Mouse (Mus musculus) neural tube, embryonic 15.5 days (tissue): ENCODE results near the gene H3f3b. TPM values are rescaled to one million over a fixed set of nuclear protein-coding genes. Genes with fewer than 3 reads are reported as not detected.
A peak's percentile ranks its signal among the peaks of the same experiment; 100 is the strongest.

Experiments used
- ATAC-seq: fragments of 200-750 bp; cut with Nextera tagmentation; 2 replicates; pipeline ENCODE4 v1.8.0; 2017; ENCODE audit warnings: mild to moderate bottlenecking, moderate TSS enrichment, moderate library complexity; ENCODE audit not compliant: low FRiP score
- H3K27ac ChIP-seq: fragments of 300-500 bp; sonication (generic); replicated peaks from 2 replicates; pipeline ENCODE4 v1.5.1; 2015; ENCODE audit warnings: mild to moderate bottlenecking, inconsistent platforms
- H3K27me3 ChIP-seq: fragments of 300-500 bp; sonication (generic); replicated peaks from 2 replicates; pipeline ENCODE4 v1.6.1; 2015; ENCODE audit warnings: inconsistent platforms
- H3K36me3 ChIP-seq: fragments of 300-500 bp; sonication (generic); 2 replicates; pipeline ENCODE4 v1.6.1; 2015; ENCODE audit warnings: inconsistent platforms
- H3K4me1 ChIP-seq: fragments of 300-500 bp; sonication (generic); 2 replicates; pipeline ENCODE4 v1.6.1; 2015; ENCODE audit warnings: inconsistent platforms
- H3K4me2 ChIP-seq: fragments of 300-500 bp; sonication (generic); 2 replicates; pipeline ENCODE4 v1.6.1; 2015; ENCODE audit warnings: inconsistent platforms, mild to moderate bottlenecking, moderate library complexity
- H3K4me3 ChIP-seq: fragments of 300-500 bp; sonication (generic); replicated peaks from 2 replicates; pipeline ENCODE4 v1.5.1; 2015; ENCODE audit warnings: mild to moderate bottlenecking, inconsistent platforms
- H3K9ac ChIP-seq: fragments of 300-500 bp; sonication (generic); replicated peaks from 2 replicates; pipeline ENCODE4 v1.6.1; 2015; ENCODE audit warnings: mild to moderate bottlenecking, inconsistent platforms
- H3K9me3 ChIP-seq: fragments of 300-500 bp; sonication (generic); replicated peaks from 2 replicates; pipeline ENCODE4 v1.6.1; 2016; ENCODE audit warnings: inconsistent platforms
- WGBS: fragments of 180-500 bp; shearing (Covaris S2); methylation state at CpG from one replicate; pipeline ENCODE4 v1.1.7; 2015; ENCODE audit warnings: mixed read lengths; 5-methylcytosine and 5-hydroxymethylcytosine counted together
- polyA plus RNA-seq: library from polyadenylated mRNA; unstranded; fragments of >200 nt; fragmentation: Nextera tagmentation; extraction: Ambion mirVana; gene quantifications from 2 replicates; pipeline ENCODE4 v1.2.1, GENCODE M21; 2015

The H3f3b gene
- polyA plus RNA-seq, 1 experiment from 2014 or later = 1,502 TPM

DNA sequence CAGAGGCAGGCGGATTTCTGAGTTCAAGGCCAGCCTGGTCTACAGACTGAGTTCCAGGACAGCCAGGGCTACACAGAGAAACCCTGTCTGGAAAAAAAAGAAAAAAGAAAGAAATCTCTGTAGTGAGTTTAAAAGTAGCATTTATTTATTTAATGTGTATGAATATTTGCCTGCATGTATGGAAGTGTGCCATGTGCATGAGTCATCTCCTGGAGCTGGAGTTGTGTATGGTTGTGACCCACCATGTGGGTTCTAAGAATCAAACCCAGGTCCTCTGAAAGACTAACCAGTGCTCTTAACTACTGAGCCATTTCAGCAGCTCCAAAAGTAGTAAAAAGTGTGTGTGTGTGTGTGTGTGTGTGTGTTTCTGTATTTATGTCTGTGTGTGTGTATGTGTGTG is 15.5 kb upstream of the H3f3b start:
- ATAC-seq = no peak
- Histone ChIP-seq H3K4me3 (no peak overlapping the region), H3K4me2 (no peak overlapping the region), H3K9ac (no peak overlapping the region), H3K4me1 (no peaks in the 10 kb centered on the region), H3K27me3 (no peaks in the 10 kb centered on the region), H3K36me3 (peaks cover 47% of the 10 kb centered on the region), H3K9me3 (no peaks in the 10 kb centered on the region), H3K27ac (no peak overlapping the region)
- WGBS = 100% methylated on average over 1 of the region's 1 CpGs

DNA sequence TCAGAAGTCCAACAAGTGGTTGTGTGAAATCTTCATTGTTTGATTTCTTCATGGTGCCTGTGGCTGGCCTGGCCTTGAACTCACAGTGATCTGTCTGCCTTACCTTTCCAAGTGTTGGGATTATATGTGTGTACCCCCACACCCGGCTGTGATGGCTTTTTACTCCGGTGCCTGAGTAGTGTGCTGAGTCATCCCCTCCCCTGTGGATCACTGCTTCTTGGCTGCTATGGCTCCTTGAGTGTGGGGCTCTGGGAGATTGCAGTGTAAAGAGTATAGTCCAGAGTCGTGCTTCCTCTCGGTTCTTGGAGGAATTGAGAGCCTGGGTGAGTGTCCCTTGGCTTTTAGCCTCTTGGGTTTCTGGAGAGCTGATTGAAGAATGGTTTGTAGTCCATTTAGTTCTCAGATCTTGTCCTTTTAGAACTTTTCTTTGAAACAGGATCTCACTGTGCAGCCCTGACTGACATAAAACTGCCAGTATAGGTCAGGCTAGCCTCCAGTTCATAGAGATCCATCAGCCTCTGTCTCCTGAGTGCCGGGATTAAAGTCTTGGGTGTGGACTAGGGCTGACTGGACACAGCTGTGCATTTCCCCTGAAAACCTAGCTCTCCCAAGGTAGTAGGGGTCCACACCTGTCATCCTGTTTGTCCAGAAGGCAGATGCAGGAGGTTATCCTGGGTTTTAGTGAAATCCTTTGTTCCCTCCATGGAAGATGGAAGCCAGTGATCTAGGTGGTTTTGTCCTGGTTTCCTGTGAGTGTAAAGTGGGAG is 14.8 kb upstream of the H3f3b start:
- H3K27ac ChIP-seq = no peak overlapping the region
- H3K27me3 ChIP-seq = no peaks in the 10 kb centered on the region
- no peak overlapping the region for H3K4me2 ChIP-seq
- ATAC-seq = no peak
- H3K9ac ChIP-seq = no peak overlapping the region
- H3K36me3 ChIP-seq = peaks cover 41% of the 10 kb centered on the region
- no peaks in the 10 kb centered on the region for H3K9me3 ChIP-seq
- no peak overlapping the region for H3K4me3 ChIP-seq
- no peaks in the 10 kb centered on the region for H3K4me1 ChIP-seq
- WGBS = 94% methylated on average over 5 of the region's 5 CpGs

DNA sequence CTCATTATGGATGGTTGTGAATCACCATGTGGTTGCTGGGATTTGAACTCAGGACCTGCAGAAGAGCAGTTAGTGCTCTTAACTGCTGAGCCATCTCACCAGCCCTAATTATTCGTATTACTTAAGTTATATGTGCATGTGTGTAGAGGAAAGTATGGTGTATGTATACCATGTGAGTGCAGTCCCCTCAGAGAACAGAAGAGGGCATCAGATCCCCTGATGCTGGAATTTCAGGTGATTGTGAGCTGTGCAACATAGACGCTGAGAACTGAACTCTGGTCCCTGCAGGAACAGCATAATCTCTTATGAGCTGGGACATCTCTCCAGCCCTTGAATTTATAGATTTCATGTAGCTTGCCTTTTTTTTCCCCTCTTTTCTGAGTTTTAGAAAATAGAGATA is 14.1 kb upstream of the H3f3b start:
- Histone ChIP-seq H3K4me1 (no peaks in the 10 kb centered on the region), H3K4me2 (no peak overlapping the region), H3K27me3 (no peaks in the 10 kb centered on the region), H3K36me3 (peaks cover 34% of the 10 kb centered on the region), H3K4me3 (no peak overlapping the region), H3K27ac (no peak overlapping the region), H3K9ac (no peak overlapping the region), H3K9me3 (no peaks in the 10 kb centered on the region)
- no peak for ATAC-seq
- WGBS = 95% methylated on average over 2 of the region's 2 CpGs

DNA sequence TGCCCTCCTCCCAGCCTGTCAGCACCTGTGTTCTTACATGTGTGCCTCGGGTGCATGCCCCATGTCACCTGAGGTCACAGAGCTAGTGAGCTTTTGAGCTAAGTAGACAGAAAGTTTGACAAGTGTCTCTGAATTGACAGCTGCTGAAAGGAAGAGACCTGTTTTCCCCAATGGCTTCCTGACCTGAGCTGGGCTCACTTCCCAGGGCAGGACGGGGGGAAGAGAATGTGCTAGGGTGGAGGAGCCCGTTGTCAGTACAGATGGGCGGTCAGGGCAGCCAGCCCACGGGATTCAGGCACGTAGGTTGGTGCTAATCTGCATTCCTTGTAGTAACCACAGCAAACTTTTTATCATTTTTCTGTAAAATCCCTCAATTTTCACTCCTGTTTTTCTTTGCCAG is 12.8 kb upstream of the H3f3b start:
- no peak overlapping the region for H3K9ac ChIP-seq

DNA sequence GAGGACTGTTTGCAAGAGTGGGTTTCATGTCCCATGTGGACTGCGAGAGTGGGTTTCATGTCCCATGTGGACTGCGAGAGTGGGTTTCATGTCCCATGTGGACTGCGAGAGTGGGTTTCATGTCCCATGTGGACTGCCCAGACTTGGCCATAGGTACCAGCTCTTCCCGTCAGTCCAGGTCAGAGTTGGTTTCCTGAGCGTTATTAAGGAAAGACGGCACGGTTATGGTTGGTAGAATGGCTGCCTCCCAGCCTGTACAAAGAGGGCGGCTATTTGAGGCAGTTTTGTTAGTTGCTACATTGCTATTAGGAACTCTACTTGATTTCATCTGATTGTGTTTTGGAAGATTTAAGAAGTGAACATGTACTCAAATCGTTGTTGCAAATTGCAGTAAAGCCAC is 10.1 kb upstream of the H3f3b start:
- Histone ChIP-seq H3K27me3 (no peaks in the 10 kb centered on the region), H3K36me3 (peaks cover 23% of the 10 kb centered on the region), H3K4me2 (no peak overlapping the region), H3K9me3 (no peaks in the 10 kb centered on the region), H3K4me3 (no peak overlapping the region), H3K9ac (no peak overlapping the region), H3K27ac (no peak overlapping the region), H3K4me1 (peaks cover 7% of the 10 kb centered on the region)
- 95% methylated on average over 9 of the region's 9 CpGs for WGBS
- ATAC-seq = no peak

More for the DNA sequence above, 12.8 kb upstream of the H3f3b start:
- ATAC-seq = no peak
- H3K4me2 ChIP-seq = no peak overlapping the region
- no peak overlapping the region for H3K4me3 ChIP-seq
- 95% methylated on average over 6 of the region's 6 CpGs for WGBS
- H3K4me1 ChIP-seq = no peaks in the 10 kb centered on the region
- H3K9me3 ChIP-seq = no peaks in the 10 kb centered on the region
- no peak overlapping the region for H3K27ac ChIP-seq
- no peaks in the 10 kb centered on the region for H3K27me3 ChIP-seq
- H3K36me3 ChIP-seq = peaks cover 26% of the 10 kb centered on the region

DNA sequence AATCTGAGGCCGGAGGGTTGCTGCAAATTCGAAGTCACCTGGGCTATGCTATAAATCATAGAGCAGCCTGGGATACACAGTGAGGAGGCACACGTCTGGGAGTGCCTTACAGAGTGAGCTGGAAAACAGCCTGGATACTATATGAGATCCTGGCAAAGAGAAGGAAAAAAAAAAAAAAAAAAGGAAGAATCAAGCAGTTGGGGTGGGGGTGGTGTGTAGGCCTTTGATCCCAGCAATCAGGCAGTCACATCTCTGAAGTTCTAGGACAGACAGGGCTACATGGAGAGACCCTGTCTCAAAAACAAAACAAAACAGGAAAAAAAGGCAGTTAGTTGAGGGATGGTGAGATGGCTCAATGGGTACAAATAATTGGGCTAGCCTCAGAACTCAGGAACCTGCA is 8.9 kb upstream of the H3f3b start:
- 72% methylated on average over 3 of the region's 3 CpGs for WGBS
- Histone ChIP-seq H3K27ac (no peak overlapping the region), H3K4me2 (no peak overlapping the region), H3K36me3 (peaks cover 20% of the 10 kb centered on the region), H3K9me3 (no peaks in the 10 kb centered on the region), H3K4me1 (peaks cover 18% of the 10 kb centered on the region), H3K27me3 (no peaks in the 10 kb centered on the region), H3K9ac (no peak overlapping the region), H3K4me3 (no peak overlapping the region)
- ATAC-seq = no peak

DNA sequence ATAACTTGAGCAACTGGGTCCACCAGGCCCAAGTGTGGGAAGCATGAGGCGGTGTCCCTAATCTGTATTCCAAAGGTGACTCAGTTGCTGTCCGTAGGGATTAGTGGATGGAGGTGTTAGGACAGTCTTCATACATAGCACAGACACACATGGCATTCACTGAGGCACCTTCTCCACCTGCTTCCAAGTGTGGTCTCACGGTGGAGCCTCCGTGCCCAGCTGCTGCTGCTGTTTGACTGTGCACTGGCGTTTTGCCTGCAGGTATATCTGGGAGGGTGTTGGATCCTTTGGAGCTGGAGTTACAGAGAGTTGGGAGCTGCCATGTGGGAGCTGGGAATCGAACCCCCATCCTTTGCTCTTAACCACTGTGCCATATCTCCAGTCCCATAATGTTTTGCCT is 6.8 kb upstream of the H3f3b start:
- H3K36me3 ChIP-seq = peaks cover 11% of the 10 kb centered on the region
- ATAC-seq = no peak
- H3K4me1 ChIP-seq = peaks cover 30% of the 10 kb centered on the region
- no peak overlapping the region for H3K27ac ChIP-seq
- 98% methylated on average over 6 of the region's 6 CpGs for WGBS
- no peak overlapping the region for H3K4me2 ChIP-seq
- no peaks in the 10 kb centered on the region for H3K27me3 ChIP-seq
- H3K9me3 ChIP-seq = no peaks in the 10 kb centered on the region
- H3K9ac ChIP-seq = no peak overlapping the region
- no peak overlapping the region for H3K4me3 ChIP-seq

DNA sequence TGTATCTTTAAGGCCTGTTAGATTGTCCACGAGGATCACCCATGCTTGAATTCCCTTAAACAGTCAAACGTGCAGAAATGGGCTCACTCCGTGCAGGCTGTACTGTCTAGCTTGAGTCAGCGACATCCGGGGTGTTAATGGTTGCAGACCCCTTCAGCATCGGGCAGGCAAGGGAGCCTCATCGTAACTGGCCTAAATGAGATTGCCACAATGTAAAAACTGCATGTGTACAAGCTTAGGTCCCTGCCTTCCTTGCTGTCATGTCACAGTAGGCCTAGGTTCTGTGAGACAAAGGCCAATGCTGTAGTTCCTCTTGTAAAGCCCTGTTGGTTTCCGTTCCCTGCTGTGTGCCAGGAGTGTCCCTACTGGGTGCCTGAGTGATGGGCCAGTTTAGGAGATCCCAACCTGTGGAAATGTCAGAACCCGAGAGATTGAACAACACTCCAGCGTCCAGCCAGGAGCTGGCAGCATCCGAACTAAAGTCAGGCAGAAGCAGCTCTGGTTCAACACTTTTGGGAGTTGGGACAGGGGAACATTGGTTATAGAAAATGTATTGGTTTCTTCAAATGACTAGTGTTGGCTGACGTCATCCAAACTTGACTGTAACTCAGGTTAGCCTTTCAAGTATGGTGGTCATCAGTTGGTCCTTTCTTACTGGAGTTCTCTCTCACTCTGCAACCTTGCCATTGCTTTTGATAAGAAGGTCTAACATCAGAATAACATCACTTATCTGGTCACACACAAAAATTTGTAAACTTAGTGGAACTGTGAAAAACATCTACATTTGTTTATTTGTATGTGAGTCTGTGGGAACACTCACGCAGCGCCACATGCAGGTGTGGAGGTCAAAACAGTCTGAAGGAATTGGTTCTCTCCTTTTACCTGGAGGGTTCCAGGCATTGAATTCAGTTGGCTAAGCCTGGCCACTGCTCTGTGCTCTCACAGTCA is 3.4 kb upstream of the H3f3b start:
- Histone ChIP-seq H3K27ac (peak overlapping the region; percentile 100), H3K4me2 (peak overlapping the region; percentile 76), H3K9me3 (no peaks in the 10 kb centered on the region), H3K27me3 (no peaks in the 10 kb centered on the region), H3K4me3 (peak overlapping the region; percentile 75), H3K36me3 (no peaks in the 10 kb centered on the region), H3K9ac (peak overlapping the region; percentile 89), H3K4me1 (peaks cover 35% of the 10 kb centered on the region)
- 27% methylated on average over 14 of the region's 14 CpGs for WGBS
- peak; percentile 43 for ATAC-seq

DNA sequence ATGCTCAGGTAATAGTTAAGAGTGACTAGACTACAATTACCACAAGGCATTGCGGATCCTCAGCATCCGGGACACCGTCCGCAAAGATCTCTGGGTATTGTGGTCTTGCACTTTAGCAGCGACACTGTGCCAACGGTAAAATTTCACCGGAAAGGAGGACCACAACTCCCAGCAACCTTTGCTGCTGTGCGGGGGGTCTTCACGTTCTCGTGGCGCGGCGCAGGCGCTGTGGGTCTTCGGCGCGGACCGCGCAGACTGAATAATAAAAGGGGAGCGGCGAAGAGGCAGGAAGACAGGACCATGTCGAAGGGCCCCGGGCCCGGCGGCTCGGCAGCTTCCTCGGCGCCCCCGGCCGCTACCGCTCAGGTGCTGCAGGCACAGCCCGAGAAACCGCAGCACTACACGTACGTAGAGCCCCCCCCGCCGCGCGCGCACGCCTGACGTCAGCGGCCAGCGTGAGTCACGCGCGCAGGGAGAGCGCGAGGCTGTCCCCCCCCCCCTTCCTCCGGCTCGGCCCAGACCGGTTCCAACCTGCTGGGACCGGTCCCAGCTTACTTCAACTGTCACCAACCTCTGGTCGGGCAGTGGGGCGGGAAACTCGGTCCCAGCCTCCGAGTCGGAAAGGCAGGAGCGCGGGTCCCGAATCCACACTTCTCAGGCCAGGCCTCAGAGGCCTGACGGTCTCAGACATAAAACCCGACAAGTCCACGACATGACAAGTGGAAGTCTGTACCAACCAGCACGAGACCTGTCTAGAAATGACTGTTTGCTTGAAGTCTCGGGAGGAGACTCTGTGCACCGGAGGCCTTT is 2.5 kb upstream of the H3f3b start, which contains the start of gene Unk:
TSS of gene Unk (plus strand) at position 235 of the 810 bp plus-strand sequence.
- Histone ChIP-seq H3K27ac (peak within 1 kb of the TSS; percentile 100), H3K9me3 (no peaks in the 10 kb centered on the region), H3K9ac (peak within 1 kb of the TSS; percentile 89), H3K4me1 (peaks cover 35% of the 10 kb centered on the region), H3K4me2 (peak within 1 kb of the TSS; percentile 76), H3K4me3 (peak within 1 kb of the TSS; percentile 75), H3K36me3 (no peaks in the 10 kb centered on the region), H3K27me3 (no peaks in the 10 kb centered on the region)
- WGBS = under 1% methylated on average over 64 of the region's 67 CpGs
- ATAC-seq = peak; percentile 93

DNA sequence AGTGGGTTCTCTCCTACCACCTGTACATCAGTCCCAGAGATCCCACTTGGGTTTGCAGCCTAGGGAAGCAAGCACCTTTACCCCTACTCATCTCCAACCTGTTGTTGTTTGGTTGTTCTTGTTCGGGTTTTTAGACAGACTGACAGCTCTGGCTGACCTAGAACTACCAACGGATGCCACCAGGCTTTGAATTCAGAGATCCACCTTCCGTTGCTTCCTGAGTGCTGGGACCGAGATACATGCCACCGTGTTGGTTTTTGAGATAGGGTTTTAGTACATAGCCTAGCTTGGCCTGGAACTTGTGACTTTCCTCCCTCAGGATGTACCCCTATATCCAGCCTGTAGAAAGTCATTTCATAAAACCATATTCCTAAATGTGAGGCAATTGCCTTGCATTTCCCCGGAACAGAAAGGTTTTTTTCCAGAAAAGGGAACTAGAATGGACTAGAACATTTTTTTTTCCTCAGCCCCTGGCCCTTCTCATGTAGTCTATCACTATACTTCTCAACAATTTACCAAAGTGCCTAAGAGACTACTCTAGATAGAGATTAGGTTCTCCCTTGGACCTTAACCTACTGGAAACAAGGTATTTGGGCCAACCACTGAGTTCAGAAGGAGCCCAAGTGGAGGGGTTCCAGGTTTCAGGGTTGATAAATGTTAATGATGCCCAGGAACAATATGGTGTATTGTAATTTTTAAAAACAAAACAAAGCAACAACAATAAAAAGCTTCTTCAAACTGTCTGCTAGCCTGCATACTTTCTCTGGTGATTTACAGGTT is 1.5 kb upstream of the H3f3b start:
- Histone ChIP-seq H3K36me3 (no peaks in the 10 kb centered on the region), H3K4me3 (peak overlapping the region; percentile 75), H3K27me3 (no peaks in the 10 kb centered on the region), H3K27ac (peak overlapping the region; percentile 100), H3K9me3 (no peaks in the 10 kb centered on the region), H3K9ac (peak overlapping the region; percentile 57), H3K4me2 (peak overlapping the region; percentile 65), H3K4me1 (peaks cover 35% of the 10 kb centered on the region)
- 0 out of 2 replicates have a peak, but pooled peaks have one; percentile 0 for ATAC-seq
- WGBS = 87% methylated on average over 6 of the region's 6 CpGs
